Mouse (Mus musculus) frontal cortex, postnatal 25 days (tissue): ENCODE results near the gene Arid3b.

ENCODE experiments used
- DNase-seq, 2 experiments: peaks; one replicate each; pipeline ENCODE4 v3.0.0; 2022; ENCODE audit warnings: low spot score in 2 of 2

Arid3b gene

GRCm38 (mm10) chr9:57748137-57748536 is 88.5 kb downstream of the Arid3b start:
- no peak for DNase-seq

GRCm38 (mm10) chr9:57747067-57747466 is 89.5 kb downstream of the Arid3b start:
- no peak for DNase-seq

GRCm38 (mm10) chr9:57744462-57745091 is 92.0 kb downstream of the Arid3b start:
- no peak for DNase-seq
